Mouse (Mus musculus) limb, embryonic 12.5 days (tissue): ENCODE measurements around the gene Flt4. TPM values are rescaled to one million over a fixed set of nuclear protein-coding genes. Genes with fewer than 3 reads are reported as not detected.
"Not testable (repeated sequence)": the region's sequence is repeated elsewhere in the genome, so short reads cannot be mapped to it uniquely, and the experiment has no call there.

Experiments
- ATAC-seq: fragments of 200-750 bp; cut with Nextera tagmentation; 2 replicates; pipeline ENCODE4 v1.8.0; 2017; ENCODE audit warnings: low read depth, moderate TSS enrichment; ENCODE audit not compliant: insufficient number of reproducible peaks, insufficient read depth, low FRiP score, low TSS enrichment
- H3K27ac ChIP-seq: fragments of 300-500 bp; sonication (generic); 2 replicates; pipeline ENCODE4 v1.5.1; 2016; ENCODE audit warnings: mild to moderate bottlenecking, moderate library complexity
- H3K27me3 ChIP-seq: fragments of 300-500 bp; sonication (generic); 2 replicates; pipeline ENCODE4 v1.6.1; 2016; ENCODE audit warnings: mild to moderate bottlenecking, moderate library complexity
- H3K36me3 ChIP-seq: fragments of 300-500 bp; sonication (generic); 2 replicates; pipeline ENCODE4 v1.6.1; 2016; ENCODE audit warnings: mild to moderate bottlenecking, moderate library complexity
- H3K4me1 ChIP-seq: fragments of 300-500 bp; sonication (generic); replicated peaks from 2 replicates; pipeline ENCODE4 v1.6.1; 2016
- H3K4me2 ChIP-seq: fragments of 300-500 bp; sonication (generic); 2 replicates; pipeline ENCODE4 v1.6.1; 2016; ENCODE audit warnings: mild to moderate bottlenecking, moderate library complexity
- H3K4me3 ChIP-seq: fragments of 300-500 bp; sonication (generic); replicated peaks from 2 replicates; pipeline ENCODE4 v1.5.1; 2016; ENCODE audit warnings: mild to moderate bottlenecking
- H3K9ac ChIP-seq: fragments of 300-500 bp; sonication (generic); replicated peaks from 2 replicates; pipeline ENCODE4 v1.6.1; 2016; ENCODE audit warnings: mild to moderate bottlenecking, moderate library complexity
- H3K9me3 ChIP-seq: fragments of 300-500 bp; sonication (generic); 2 replicates; pipeline ENCODE4 v1.6.1; 2016; ENCODE audit warnings: mild to moderate bottlenecking, moderate library complexity
- WGBS: fragments of 180-500 bp; shearing (Covaris S2); methylation state at CpG from one replicate; pipeline ENCODE4 v1.1.7; 2016; 5-methylcytosine and 5-hydroxymethylcytosine counted together
- polyA plus RNA-seq: library from polyadenylated mRNA; unstranded; fragments of >200 nt; fragmentation: Nextera tagmentation; extraction: Ambion mirVana; gene quantifications from 2 replicates; pipeline ENCODE4 v1.2.1, GENCODE M21; 2016

Gene Flt4
- polyA plus RNA-seq: 3.3 and 4.4 TPM in 2 replicates

DNA sequence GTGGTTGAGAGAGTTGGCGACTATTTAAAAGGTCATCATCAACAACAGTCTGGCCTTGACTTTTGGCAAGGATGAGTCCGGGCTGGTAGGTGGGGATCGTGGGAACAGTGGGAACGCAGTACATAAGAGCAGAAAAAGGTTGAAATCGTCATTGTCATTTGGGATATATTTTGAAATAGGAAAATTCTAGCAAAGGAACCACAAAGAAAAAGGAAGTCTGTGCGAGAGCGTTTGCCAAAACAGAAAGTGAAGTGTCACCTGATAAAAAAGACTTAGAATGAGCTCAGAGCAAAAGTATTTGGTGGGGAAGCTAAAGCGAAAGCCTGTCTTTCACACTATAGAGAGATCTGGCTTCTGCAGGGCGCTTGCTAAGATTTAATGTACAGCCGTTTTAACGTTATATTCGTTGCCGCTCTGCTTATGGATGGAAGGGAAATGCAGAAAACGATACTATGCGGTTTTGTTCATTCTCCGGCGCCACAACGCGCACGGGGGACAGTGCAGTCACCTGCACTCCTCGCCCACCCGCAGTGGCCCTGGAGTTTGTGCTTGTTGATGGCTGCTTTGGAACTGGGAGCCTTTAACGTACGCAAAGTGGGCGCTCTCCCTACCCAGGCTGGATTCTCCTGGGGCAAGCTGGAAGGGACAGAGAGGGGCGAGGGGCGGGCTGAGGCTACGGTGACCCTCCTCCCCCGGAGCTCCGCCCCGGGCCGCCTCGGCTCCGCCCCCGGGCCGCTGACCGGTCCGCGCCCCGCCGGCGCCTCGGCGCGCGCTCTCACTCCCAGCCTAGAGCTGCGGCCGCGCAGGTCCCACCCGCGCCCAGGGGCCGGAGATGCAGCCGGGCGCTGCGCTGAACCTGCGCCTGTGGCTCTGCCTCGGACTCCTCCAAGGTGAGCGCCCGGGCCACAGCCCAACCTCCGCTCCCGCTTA, at the start of gene Flt4:
Flt4 (plus strand) TSS at position 326 of the 930 bp plus-strand sequence.
- not testable (repeated sequence) for H3K9me3 ChIP-seq, H3K4me1 ChIP-seq, H3K27ac ChIP-seq, H3K36me3 ChIP-seq, H3K9ac ChIP-seq
- WGBS: 6% methylated on average over 39 of the region's 61 CpGs
- peak; percentile 75 for ATAC-seq
- peak within 1 kb of the TSS; percentile 50 for H3K4me3 ChIP-seq
- peaks cover 67% of the 10 kb centered on the region for H3K27me3 ChIP-seq
- H3K4me2 ChIP-seq: peak within 1 kb of the TSS; percentile 71

DNA sequence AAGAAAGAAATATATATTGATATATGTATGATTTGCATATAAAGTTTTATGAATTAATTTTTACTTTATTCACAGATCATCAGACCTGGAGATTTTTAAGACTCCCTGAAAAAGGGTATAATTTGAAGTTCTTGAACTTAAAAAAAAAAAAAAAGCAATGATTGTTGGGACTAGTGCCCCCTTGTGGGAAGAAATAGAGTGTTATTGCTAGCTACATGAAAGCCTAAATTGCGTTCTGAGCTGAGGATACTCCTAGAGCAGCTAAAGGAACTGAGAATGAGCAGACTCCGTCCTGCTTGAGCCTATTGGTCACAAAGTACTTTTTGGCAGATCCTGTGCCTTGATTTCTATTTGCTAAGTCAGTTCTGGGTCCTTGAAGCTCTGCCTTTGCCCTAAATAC, 34.0 kb upstream of the Flt4 start:
- not testable (repeated sequence) for ATAC-seq, H3K9ac ChIP-seq, H3K36me3 ChIP-seq, H3K27ac ChIP-seq, H3K4me2 ChIP-seq, H3K4me1 ChIP-seq, H3K9me3 ChIP-seq, H3K4me3 ChIP-seq, H3K27me3 ChIP-seq
- WGBS: 29% methylated on average over 2 of the region's 2 CpGs

DNA sequence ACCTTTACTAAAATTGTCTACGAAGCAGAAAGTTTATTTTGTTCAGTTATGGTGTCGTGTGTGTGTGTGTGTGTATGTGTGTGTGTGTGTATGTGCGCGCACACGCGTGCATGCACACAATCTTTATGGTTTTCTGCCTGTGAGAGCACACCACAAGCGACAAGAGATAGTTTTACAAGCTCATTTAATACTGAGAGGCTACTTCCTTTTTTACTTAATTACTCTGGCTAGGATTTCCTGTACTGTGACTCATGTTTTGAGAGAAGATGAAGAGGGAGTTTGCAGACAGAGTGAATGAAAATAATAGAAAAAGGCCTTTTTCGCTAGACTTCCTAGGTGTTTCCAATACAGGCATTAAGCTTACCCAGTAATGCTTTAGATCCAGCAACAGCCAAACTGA, 28.6 kb upstream of the Flt4 start:
- not testable (repeated sequence) for H3K4me2 ChIP-seq, H3K27ac ChIP-seq, H3K4me3 ChIP-seq, H3K9me3 ChIP-seq, ATAC-seq, H3K4me1 ChIP-seq, H3K36me3 ChIP-seq, H3K27me3 ChIP-seq, H3K9ac ChIP-seq
- WGBS: 79% methylated on average over 8 of the region's 8 CpGs

DNA sequence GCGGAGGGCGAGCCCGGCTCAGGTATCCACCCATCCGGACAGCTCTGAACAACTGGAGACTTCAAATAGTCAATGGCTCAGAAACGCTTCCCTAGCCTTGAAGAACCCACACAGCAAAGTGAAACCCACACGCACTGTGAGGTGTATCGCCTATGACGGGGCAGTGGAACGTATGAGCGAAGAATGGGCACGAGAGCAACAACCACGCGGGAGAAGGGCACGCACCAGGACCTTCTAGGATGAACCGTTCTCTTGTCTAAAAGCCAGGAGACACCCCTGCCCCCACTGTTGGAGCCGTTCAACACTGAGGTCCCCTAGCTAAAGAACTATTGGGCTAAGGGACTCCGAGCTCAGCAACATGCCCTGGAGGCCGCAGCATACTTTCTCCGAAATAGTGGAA, 18.9 kb upstream of the Flt4 start:
- Histone ChIP-seq H3K27ac (no peak overlapping the region), H3K4me1 (no peaks in the 10 kb centered on the region), H3K4me2 (no peak overlapping the region), H3K36me3 (no peaks in the 10 kb centered on the region), H3K27me3 (no peaks in the 10 kb centered on the region), H3K9ac (no peak overlapping the region), H3K9me3 (no peaks in the 10 kb centered on the region), H3K4me3 (no peak overlapping the region)
- ATAC-seq: 0 out of 2 replicates have a peak, but pooled peaks have one; percentile 15
- 92% methylated on average over 19 of the region's 19 CpGs for WGBS

DNA sequence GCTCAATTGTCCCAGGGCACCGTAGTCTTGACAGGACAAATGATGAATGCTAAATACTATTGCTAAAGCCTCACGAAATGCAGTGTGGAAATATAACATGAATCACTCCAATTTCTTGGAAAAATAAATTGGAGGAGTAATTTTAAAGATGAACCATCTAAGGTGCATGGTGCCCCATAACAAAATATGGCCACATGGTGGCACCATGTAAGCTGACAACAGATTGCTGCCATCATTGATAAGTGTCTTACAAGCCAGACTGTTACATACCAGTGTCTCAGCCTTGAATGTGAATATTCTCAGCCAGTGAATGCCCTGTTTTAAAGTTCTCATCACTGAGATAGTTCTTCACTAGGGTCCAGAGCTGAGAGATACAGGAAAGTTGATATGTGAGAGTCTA, 11.9 kb upstream of the Flt4 start:
- not testable (repeated sequence) for H3K27me3 ChIP-seq, H3K9ac ChIP-seq, H3K9me3 ChIP-seq, H3K27ac ChIP-seq, ATAC-seq, H3K4me3 ChIP-seq, H3K4me1 ChIP-seq, H3K4me2 ChIP-seq, H3K36me3 ChIP-seq
- WGBS: 80% methylated on average over 2 of the region's 2 CpGs

DNA sequence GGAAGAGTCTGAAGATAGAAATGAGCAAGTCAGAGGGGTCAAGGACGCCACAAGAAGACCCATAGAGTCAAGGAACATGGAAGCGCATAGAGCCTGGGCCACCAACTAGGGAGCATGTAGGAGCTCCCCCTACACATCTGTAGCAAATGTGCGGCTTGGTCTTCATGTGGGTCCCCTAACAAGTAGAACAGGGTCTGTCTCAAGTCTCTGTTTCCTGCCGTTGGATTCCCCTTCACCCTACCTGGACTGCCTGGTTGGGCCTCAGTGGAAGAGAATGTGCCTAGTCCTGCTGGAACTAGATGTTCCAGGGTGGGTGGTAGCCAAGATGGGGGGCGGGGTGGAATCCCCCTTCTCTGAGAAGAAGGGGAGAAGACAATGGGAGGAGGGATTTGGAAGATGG, 757 bp upstream of the Flt4 start:
- H3K4me1 ChIP-seq, ATAC-seq, H3K4me3 ChIP-seq, H3K9ac ChIP-seq, H3K36me3 ChIP-seq, H3K4me2 ChIP-seq, H3K27ac ChIP-seq, H3K9me3 ChIP-seq: not testable (repeated sequence)
- H3K27me3 ChIP-seq: peaks cover 58% of the 10 kb centered on the region
- 84% methylated on average over 5 of the region's 5 CpGs for WGBS

DNA sequence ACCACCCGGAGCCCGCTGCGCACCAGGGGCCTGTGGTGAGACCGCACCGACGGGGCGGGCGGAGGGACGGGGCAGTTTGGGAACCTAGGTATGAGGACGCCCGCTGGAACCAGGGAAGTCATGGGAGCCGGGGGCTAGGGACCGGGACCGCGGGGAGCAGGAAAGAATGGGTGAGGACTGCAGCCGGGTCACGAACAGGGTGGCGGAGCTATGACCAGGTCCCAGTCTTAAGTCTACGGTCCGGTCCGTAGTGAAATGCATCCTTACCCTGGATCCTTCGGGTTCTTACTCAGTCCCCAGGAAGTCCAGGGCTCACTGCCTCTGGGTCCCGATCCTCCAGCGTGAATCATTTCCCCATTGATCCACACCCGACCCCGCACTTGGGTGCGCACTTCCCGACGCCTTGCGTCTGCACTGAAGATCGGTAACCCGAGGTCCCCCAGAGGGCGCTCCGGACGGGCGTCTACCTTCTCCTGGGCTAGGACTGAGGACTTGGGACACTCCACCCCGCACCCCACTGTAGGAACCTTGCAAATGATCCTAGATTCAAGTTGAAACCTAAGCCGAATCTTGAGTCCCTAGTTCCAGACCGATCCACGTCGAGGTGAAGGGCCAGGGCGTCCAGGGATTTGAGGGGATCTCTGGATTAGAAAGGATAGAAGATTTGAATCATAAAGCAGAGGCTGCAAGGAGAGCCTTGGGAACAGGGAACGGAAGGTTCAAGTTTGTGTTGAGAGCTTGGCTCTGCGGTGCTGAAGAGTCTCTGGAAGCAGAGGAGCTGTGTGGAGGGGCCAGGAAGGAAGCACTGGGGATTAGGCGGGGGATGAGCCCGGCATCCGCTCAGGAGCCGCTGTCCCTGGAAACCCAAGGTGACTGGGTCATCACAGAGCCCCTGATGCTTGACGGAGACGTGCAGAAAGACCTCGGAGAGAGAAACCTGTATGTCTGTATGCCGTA, 1.1 kb downstream of the Flt4 start:
- H3K4me3 ChIP-seq: peak overlapping the region; percentile 50
- H3K9me3 ChIP-seq, H3K4me1 ChIP-seq, H3K27ac ChIP-seq, H3K9ac ChIP-seq, H3K36me3 ChIP-seq: not testable (repeated sequence)
- H3K4me2 ChIP-seq: peak overlapping the region; percentile 71
- H3K27me3 ChIP-seq: peaks cover 75% of the 10 kb centered on the region
- 2% methylated on average over 52 of the region's 52 CpGs for WGBS
- ATAC-seq: peak; percentile 15

DNA sequence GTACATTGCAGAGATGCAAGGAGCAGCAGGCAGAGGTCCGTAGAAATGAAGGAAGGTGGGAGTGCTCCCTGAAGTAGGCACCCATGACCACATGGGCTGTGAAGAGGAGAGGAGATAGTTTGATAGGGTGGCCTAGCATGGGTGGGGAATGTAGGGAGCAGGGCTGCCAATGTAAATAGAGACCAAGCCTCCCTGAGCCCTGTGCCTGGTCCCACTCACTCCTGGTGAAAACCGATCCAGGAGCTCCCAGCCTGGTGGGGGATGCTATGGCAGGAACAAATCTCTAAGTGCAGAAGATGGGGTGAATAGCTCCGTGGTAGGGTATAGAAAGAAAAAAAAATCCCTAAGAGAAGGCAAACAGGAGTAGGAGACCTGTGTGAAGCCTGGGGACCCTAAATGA, 2.3 kb downstream of the Flt4 start:
- not testable (repeated sequence) for H3K9ac ChIP-seq, H3K4me3 ChIP-seq, H3K4me2 ChIP-seq, H3K9me3 ChIP-seq, H3K36me3 ChIP-seq, ATAC-seq, H3K4me1 ChIP-seq, H3K27ac ChIP-seq
- H3K27me3 ChIP-seq: peaks cover 83% of the 10 kb centered on the region
- 23% methylated on average over 3 of the region's 3 CpGs for WGBS

DNA sequence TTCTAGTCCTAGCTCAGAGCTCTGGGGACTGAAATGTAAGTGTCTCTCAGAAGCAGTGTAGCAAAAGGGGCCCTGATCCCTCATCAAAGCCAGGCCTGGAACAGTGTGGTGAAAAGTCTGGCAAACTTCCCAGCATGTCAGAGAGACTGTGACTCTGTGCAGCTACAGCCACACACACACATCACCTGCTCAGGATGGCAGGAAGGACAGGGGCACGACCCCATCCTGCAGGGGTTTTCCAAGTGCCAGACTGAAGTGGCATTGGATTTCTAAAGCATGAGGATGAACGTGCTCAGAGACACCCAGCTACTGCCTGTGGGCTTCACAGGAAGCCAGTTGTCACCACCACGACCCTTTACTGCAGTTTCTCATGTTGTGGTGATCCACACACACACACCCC, 3.1 kb downstream of the Flt4 start:
- Histone ChIP-seq H3K9me3 (no peaks in the 10 kb centered on the region), H3K4me1 (no peaks in the 10 kb centered on the region; the same call in 1 of the 2 replicates), H3K4me2 (no peak overlapping the region), H3K9ac (no peak overlapping the region), H3K27me3 (peaks cover 76% of the 10 kb centered on the region), H3K4me3 (no peak overlapping the region), H3K27ac (no peak overlapping the region), H3K36me3 (no peaks in the 10 kb centered on the region)
- 51% methylated on average over 3 of the region's 3 CpGs for WGBS
- no peak for ATAC-seq

DNA sequence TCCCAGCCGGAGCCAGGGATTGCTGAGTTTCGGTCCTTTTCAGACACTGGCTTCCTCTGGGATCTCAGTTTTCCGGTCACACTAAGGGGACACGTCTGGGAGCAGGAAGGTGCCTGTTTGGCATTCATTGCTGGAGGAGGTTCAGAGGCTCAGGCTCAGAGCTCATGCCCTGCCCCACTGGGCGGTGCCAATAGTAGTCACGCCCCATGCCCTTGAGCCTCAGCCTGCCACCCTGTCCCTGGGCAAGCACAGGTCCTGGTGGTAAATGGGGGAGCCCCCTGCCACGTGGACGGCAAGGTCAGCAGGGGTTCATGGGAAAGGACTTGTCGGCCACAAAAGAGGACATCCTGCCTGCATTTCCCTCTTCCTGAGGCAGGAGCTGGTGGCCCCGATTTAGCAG, 4.3 kb downstream of the Flt4 start:
- H3K4me3 ChIP-seq: no peak overlapping the region
- no peak overlapping the region for H3K4me2 ChIP-seq
- H3K27ac ChIP-seq: no peak overlapping the region
- H3K9me3 ChIP-seq: no peaks in the 10 kb centered on the region
- H3K4me1 ChIP-seq: no peaks in the 10 kb centered on the region; the same call in 1 of the 2 replicates
- H3K9ac ChIP-seq: no peak overlapping the region
- H3K36me3 ChIP-seq: no peaks in the 10 kb centered on the region
- ATAC-seq: no peak
- 10% methylated on average over 10 of the region's 10 CpGs for WGBS
- peaks cover 66% of the 10 kb centered on the region for H3K27me3 ChIP-seq
